ENCODE assay signal across 24 mouse cellular contexts in genomic region chr2:122776823-122777222, GRCm38 (mm10). TPM values are rescaled to one million over a fixed set of nuclear protein-coding genes. Genes with fewer than 3 reads are reported as not detected.
DNase-seq lines count a peak whose midpoint lies in the region; ATAC-seq and TF ChIP-seq lines count a peak whose summit lies in the region.
"Had no signal": no experiment of that assay in that cellular context is flagged by ENCODE, and none has a peak within 500 bp of the region (broad histone marks: within the 10 kb centered on the region; RNA-seq: fewer than 3 reads in every experiment).

No protein-coding gene starts in this region.

- H3K4me3 ChIP-seq in kidney, embryonic 14.5 days (ENCODE audit: low read length): no peak overlapping the region
- no peak overlapping the region for H3K4me3 ChIP-seq in lung, adult 2 months (replicated peaks; ENCODE audit: extremely low read depth, low read depth, low read length)
- no peak overlapping the region for H3K4me3 ChIP-seq in cerebellum, adult 2 months (replicated peaks; ENCODE audit: insufficient read depth, low read depth, low read length)
- H3K4me3 ChIP-seq: embryonic facial prominence, embryonic 10.5 days; forebrain, embryonic 15.5 days; heart, embryonic 13.5 days; hindbrain, embryonic 13.5 days; limb, embryonic 12.5 days; neural tube, embryonic 15.5 days had no signal

- H3K27ac ChIP-seq in kidney, embryonic 14.5 days (ENCODE audit: low read depth, low read length): no peak overlapping the region
- H3K27ac ChIP-seq in cerebellum, adult 2 months (ENCODE audit: insufficient read depth, low read length): no peak overlapping the region
- H3K27ac ChIP-seq: embryonic facial prominence, embryonic 10.5 days; forebrain, embryonic 15.5 days; heart, embryonic 13.5 days; hindbrain, embryonic 13.5 days; kidney, postnatal 0 days; limb, embryonic 12.5 days; neural tube, embryonic 15.5 days; stomach, postnatal 0 days had no signal

- no peak for ATAC-seq in kidney, embryonic 14.5 days (ENCODE audit: low FRiP score, low TSS enrichment)
- ATAC-seq in common myeloid progenitor, adult 5-6 weeks (replicated peaks; ENCODE audit: low read depth, poor library complexity, severe bottlenecking): peak; percentile 45
- peak; percentile 15; the same call in 1 of the 2 replicates for ATAC-seq in megakaryocyte progenitor cell, adult 5-6 weeks (replicated peaks; ENCODE audit: poor library complexity)
- ATAC-seq: activated CD4-positive, CD25-positive, alpha-beta regulatory T cell, adult 4 months; forebrain, embryonic 15.5 days; inflammation-experienced regulatory T-cells, adult 6 months had no signal

- no peaks in the 10 kb centered on the region for H3K27me3 ChIP-seq in kidney, embryonic 14.5 days (ENCODE audit: control insufficient read depth, insufficient read depth, low read length)
- H3K27me3 ChIP-seq in cerebellum, adult 2 months (ENCODE audit: control insufficient read depth, insufficient read depth, low read length): no peaks in the 10 kb centered on the region; the same call in 1 of the 2 replicates
- H3K27me3 ChIP-seq: forebrain, embryonic 15.5 days; heart, embryonic 13.5 days; hindbrain, embryonic 13.5 days; limb, embryonic 12.5 days; neural tube, embryonic 15.5 days had no signal

- no peak for TF ChIP-seq POLR2A in lung, adult 2 months (IDR thresholded peaks at IDR 0.05; ENCODE audit: borderline replicate concordance, extremely low read depth, low read depth, low read length)
- TF ChIP-seq POLR2A in cerebellum, adult 2 months (IDR thresholded peaks at IDR 0.05; ENCODE audit: borderline replicate concordance, insufficient read depth, low read length): no peak

- peak; percentile 14 for DNase-seq in kidney, postnatal 10 days
- peak; percentile 10 for DNase-seq in lung, postnatal 10 days
- no peak for DNase-seq in lung, adult 2 months
- DNase-seq in cerebellum, adult 2 months: no peak
- DNase-seq: adrenal gland, adult 8-10 months; cerebellum, adult 9-11 months; kidney, adult 18-20 months; right cerebral cortex, adult 18-20 months; thymus, adult 2 months; thymus, postnatal 4 days had no signal

- H3K36me3 ChIP-seq in kidney, embryonic 14.5 days (ENCODE audit: control insufficient read depth, insufficient read depth, low read length): no peaks in the 10 kb centered on the region
- H3K36me3 ChIP-seq: embryonic facial prominence, embryonic 10.5 days; forebrain, embryonic 15.5 days; heart, embryonic 13.5 days; hindbrain, embryonic 13.5 days; limb, embryonic 12.5 days; neural tube, embryonic 15.5 days had no signal

- no peaks in the 10 kb centered on the region for H3K9me3 ChIP-seq in kidney, embryonic 14.5 days (ENCODE audit: control insufficient read depth, low read length)
- H3K9me3 ChIP-seq: embryonic facial prominence, embryonic 10.5 days; forebrain, embryonic 15.5 days; heart, embryonic 13.5 days; hindbrain, embryonic 13.5 days; limb, embryonic 12.5 days; neural tube, embryonic 15.5 days had no signal

- no peak overlapping the region for H3K9ac ChIP-seq in kidney, embryonic 14.5 days (ENCODE audit: low read depth, low read length)
- H3K9ac ChIP-seq: forebrain, embryonic 15.5 days; heart, embryonic 13.5 days; hindbrain, embryonic 13.5 days; limb, embryonic 12.5 days; neural tube, embryonic 15.5 days had no signal

- no peak for TF ChIP-seq CTCF in lung, adult 2 months (IDR thresholded peaks at IDR 0.05; ENCODE audit: insufficient read depth, low read length)
- no peak for TF ChIP-seq CTCF in cerebellum, adult 2 months (IDR thresholded peaks at IDR 0.05; ENCODE audit: borderline replicate concordance, insufficient read depth, low read depth, low read length)

- no peaks in the 10 kb centered on the region for H3K4me1 ChIP-seq in kidney, embryonic 14.5 days (ENCODE audit: control insufficient read depth, insufficient read depth, low read length)
- H3K4me1 ChIP-seq in lung, adult 2 months (ENCODE audit: control insufficient read depth, insufficient read depth, low read length): peaks cover 7% of the 10 kb centered on the region
- no peaks in the 10 kb centered on the region for H3K4me1 ChIP-seq in cerebellum, adult 2 months (ENCODE audit: control insufficient read depth, insufficient read depth, low read length)
- H3K4me1 ChIP-seq: embryonic facial prominence, embryonic 10.5 days; forebrain, embryonic 15.5 days; heart, embryonic 13.5 days; hindbrain, embryonic 13.5 days; limb, embryonic 12.5 days; neural tube, embryonic 15.5 days had no signal

- 63% methylated on average over 2 of the region's 2 CpGs for WGBS in kidney, embryonic 14.5 days
- 31% methylated on average over 2 of the region's 2 CpGs for WGBS in lung, adult 2 months
- WGBS in cerebellum, adult 2 months: 76% methylated on average over 2 of the region's 2 CpGs

- no peak overlapping the region for H3K4me2 ChIP-seq in kidney, embryonic 14.5 days (replicated peaks; ENCODE audit: low read depth, low read length)
- H3K4me2 ChIP-seq: forebrain, embryonic 15.5 days; heart, embryonic 13.5 days; hindbrain, embryonic 13.5 days; limb, embryonic 12.5 days; midbrain, embryonic 11.5 days; neural tube, embryonic 15.5 days had no signal

RNA-seq across cellular contexts. Expression of gene Sqor, which starts 11.8 kb away (rescaled TPM):
- 7.9 and 11.8 TPM in 2 replicates for polyA plus RNA-seq in kidney, embryonic 14.5 days (2014; fragmentation: Nextera tagmentation; extraction: Ambion mirVana)
- 34.8 and 37.3 TPM in 2 replicates for polyA plus RNA-seq in lung, adult 2 months (2012; rRNA removed)
- total RNA-seq in common myeloid progenitor, adult 5-6 weeks (2017): 18.8 and 30.8 TPM in 2 replicates
- total RNA-seq in megakaryocyte progenitor cell, adult 5-6 weeks (2015): 29.5 and 34.6 TPM in 2 replicates
- total RNA-seq in megakaryocyte progenitor cell, adult 5-6 weeks (2017): 35.5 and 41.0 TPM in 2 replicates
- 7.3 and 8.4 TPM in 2 replicates for polyA plus RNA-seq in cerebellum, adult 2 months (2012; rRNA removed)

RNA-seq across cellular contexts. Expression of gene Bloc1s6, which starts 38.5 kb away (rescaled TPM):
- polyA plus RNA-seq in kidney, embryonic 14.5 days (2014; fragmentation: Nextera tagmentation; extraction: Ambion mirVana): 35.4 and 51.3 TPM in 2 replicates
- polyA plus RNA-seq in lung, adult 2 months (2012; rRNA removed): 21.7 and 29.0 TPM in 2 replicates
- 26.3 and 33.9 TPM in 2 replicates for total RNA-seq in common myeloid progenitor, adult 5-6 weeks (2017)
- total RNA-seq in megakaryocyte progenitor cell, adult 5-6 weeks (2015): 15.5 and 18.9 TPM in 2 replicates
- total RNA-seq in megakaryocyte progenitor cell, adult 5-6 weeks (2017): 18.8 and 28.1 TPM in 2 replicates
- polyA plus RNA-seq in cerebellum, adult 2 months (2012; rRNA removed): 27.3 and 28.1 TPM in 2 replicates

Comparison
In these comparisons a context has a peak if more than half of its experiments do, and no peak if none do; other contexts are left out.
1. DNase-seq: peak in kidney, postnatal 10 days (single experiment) and lung, postnatal 10 days (single experiment); none in lung, adult 2 months (single experiment) and cerebellum, adult 2 months (0 of 2).